22 mouse cellular contexts compared by ENCODE assay signal in genomic region chr1:162083354-162083753, GRCm38 (mm10).
A peak's percentile ranks its signal among the peaks of the same experiment; 100 is the strongest.
DNase-seq lines count a peak whose midpoint lies in the region; ATAC-seq and TF ChIP-seq lines count a peak whose summit lies in the region.
"Had no signal": no experiment of that assay in that cellular context is flagged by ENCODE, and none has a peak within 500 bp of the region (broad histone marks: within the 10 kb centered on the region; RNA-seq: fewer than 3 reads in every experiment).

No protein-coding gene starts in this region.

- 55% methylated on average over 2 of the region's 2 CpGs for WGBS in heart, postnatal 0 days
- WGBS in embryonic facial prominence, embryonic 10.5 days = 85% methylated on average over 2 of the region's 2 CpGs
- 72% methylated on average over 2 of the region's 2 CpGs for WGBS in embryonic facial prominence, embryonic 15.5 days
- WGBS in stomach, embryonic 14.5 days = 36% methylated on average over 2 of the region's 2 CpGs

- no peak for TF ChIP-seq CTCF in heart, postnatal 0 days (IDR thresholded peaks at IDR 0.05; ENCODE audit: low read depth)

- intact Hi-C loops in heart, postnatal 10 days (cut with DNase I) = no loop called here

- H3K9ac ChIP-seq in heart, postnatal 0 days (replicated peaks; ENCODE audit: low read depth, low read length) = no peak overlapping the region
- no peak overlapping the region for H3K9ac ChIP-seq in embryonic facial prominence, embryonic 15.5 days
- H3K9ac ChIP-seq in stomach, embryonic 14.5 days (replicated peaks; ENCODE audit: low read depth, low read length) = no peak overlapping the region
- H3K9ac ChIP-seq: forebrain, embryonic 13.5 days; liver, embryonic 13.5 days; neural tube, embryonic 13.5 days had no signal

- no peak for TF ChIP-seq EP300 in heart, postnatal 0 days (IDR thresholded peaks at IDR 0.05; ENCODE audit: low read depth)

- DNase-seq in heart, postnatal 0 days (ENCODE audit: low spot score) = no peak
- no peak for DNase-seq in heart, postnatal 10 days
- no peak for DNase-seq in embryonic facial prominence, embryonic 10.5 days (ENCODE audit: low spot score)
- DNase-seq in spleen, postnatal 4 days (ENCODE audit: low spot score in 2 of 2) = no peak
- no peak for DNase-seq in layer of hippocampus, adult 9-10 months (ENCODE audit: low spot score)
- DNase-seq: adrenal gland, postnatal 14 days; gastrocnemius, postnatal 25 days; heart, postnatal 36 days; kidney, adult 8-10 months; layer of hippocampus, postnatal 36 days; liver, embryonic 13.5 days; lung, postnatal 36 days; right cerebral cortex, postnatal 25 days; thymus, adult 18-20 months had no signal

- no peaks in the 10 kb centered on the region for H3K36me3 ChIP-seq in heart, postnatal 0 days (replicated peaks; ENCODE audit: control insufficient read depth, insufficient read depth, low read length)
- no peaks in the 10 kb centered on the region for H3K36me3 ChIP-seq in embryonic facial prominence, embryonic 10.5 days (replicated peaks)
- H3K36me3 ChIP-seq in embryonic facial prominence, embryonic 15.5 days = no peaks in the 10 kb centered on the region
- no peaks in the 10 kb centered on the region for H3K36me3 ChIP-seq in stomach, embryonic 14.5 days (ENCODE audit: control insufficient read depth, insufficient read depth, low read length)
- H3K36me3 ChIP-seq: liver, embryonic 13.5 days; midbrain, embryonic 10.5 days; neural tube, embryonic 13.5 days had no signal

- H3K4me2 ChIP-seq in heart, postnatal 0 days (ENCODE audit: low read depth, low read length) = no peak overlapping the region
- H3K4me2 ChIP-seq in embryonic facial prominence, embryonic 15.5 days (replicated peaks) = no peak overlapping the region
- H3K4me2 ChIP-seq in stomach, embryonic 14.5 days (replicated peaks; ENCODE audit: low read depth, low read length) = peak overlapping the region; percentile 18; the same call in 1 of the 2 replicates
- H3K4me2 ChIP-seq: forebrain, embryonic 13.5 days; liver, embryonic 13.5 days; neural tube, embryonic 13.5 days had no signal

- no peak overlapping the region for H3K4me3 ChIP-seq in heart, postnatal 0 days (ENCODE audit: low read depth, low read length)
- H3K4me3 ChIP-seq in embryonic facial prominence, embryonic 10.5 days = no peak overlapping the region
- H3K4me3 ChIP-seq in embryonic facial prominence, embryonic 15.5 days (replicated peaks) = no peak overlapping the region
- no peak overlapping the region for H3K4me3 ChIP-seq in stomach, embryonic 14.5 days (ENCODE audit: low read depth, low read length)
- H3K4me3 ChIP-seq: forebrain, embryonic 13.5 days; liver, embryonic 13.5 days; midbrain, embryonic 10.5 days; neural tube, embryonic 13.5 days had no signal

- H3K9me3 ChIP-seq in heart, postnatal 0 days (replicated peaks; ENCODE audit: control insufficient read depth, low read length) = no peaks in the 10 kb centered on the region
- H3K9me3 ChIP-seq in embryonic facial prominence, embryonic 10.5 days = no peaks in the 10 kb centered on the region
- H3K9me3 ChIP-seq in embryonic facial prominence, embryonic 15.5 days (replicated peaks) = no peaks in the 10 kb centered on the region
- no peaks in the 10 kb centered on the region for H3K9me3 ChIP-seq in stomach, embryonic 14.5 days (ENCODE audit: control insufficient read depth, low read depth, low read length)
- H3K9me3 ChIP-seq: forebrain, embryonic 13.5 days; liver, embryonic 13.5 days; midbrain, embryonic 10.5 days; neural tube, embryonic 13.5 days had no signal

- H3K27ac ChIP-seq in heart, postnatal 0 days (ENCODE audit: low read depth) = 0 out of 2 replicates have a peak overlapping the region, but pooled peaks have one; percentile 34
- peak overlapping the region; percentile 66 for H3K27ac ChIP-seq in embryonic facial prominence, embryonic 10.5 days (replicated peaks)
- peak overlapping the region; percentile 73 for H3K27ac ChIP-seq in embryonic facial prominence, embryonic 15.5 days (replicated peaks)
- peak overlapping the region; percentile 97 for H3K27ac ChIP-seq in stomach, embryonic 14.5 days (ENCODE audit: low read length)
- H3K27ac ChIP-seq: forebrain, embryonic 13.5 days; liver, embryonic 13.5 days; midbrain, embryonic 10.5 days; neural tube, embryonic 13.5 days had no signal

- no peaks in the 10 kb centered on the region for H3K4me1 ChIP-seq in heart, postnatal 0 days (ENCODE audit: control insufficient read depth, insufficient read depth)
- H3K4me1 ChIP-seq in embryonic facial prominence, embryonic 10.5 days = peaks cover 23% of the 10 kb centered on the region
- peaks cover 22% of the 10 kb centered on the region for H3K4me1 ChIP-seq in embryonic facial prominence, embryonic 15.5 days
- peaks cover 16% of the 10 kb centered on the region; the same call in 1 of the 2 replicates for H3K4me1 ChIP-seq in stomach, embryonic 14.5 days (ENCODE audit: control insufficient read depth, insufficient read depth, low read length)
- H3K4me1 ChIP-seq: forebrain, embryonic 13.5 days; liver, embryonic 13.5 days; midbrain, embryonic 10.5 days had no signal

- H3K27me3 ChIP-seq in heart, postnatal 0 days (ENCODE audit: control insufficient read depth, insufficient read depth, low read length) = no peaks in the 10 kb centered on the region
- no peaks in the 10 kb centered on the region for H3K27me3 ChIP-seq in embryonic facial prominence, embryonic 10.5 days (replicated peaks; ENCODE audit: low read depth, poor library complexity, severe bottlenecking)
- H3K27me3 ChIP-seq in embryonic facial prominence, embryonic 15.5 days = no peaks in the 10 kb centered on the region
- no peaks in the 10 kb centered on the region for H3K27me3 ChIP-seq in stomach, embryonic 14.5 days (ENCODE audit: control insufficient read depth, insufficient read depth, low read length)
- H3K27me3 ChIP-seq: forebrain, embryonic 13.5 days; liver, embryonic 13.5 days; neural tube, embryonic 13.5 days; Patski had no signal

- ATAC-seq in heart, postnatal 0 days (ENCODE audit: insufficient read depth, low read depth) = no peak
- ATAC-seq in embryonic facial prominence, embryonic 15.5 days (ENCODE audit: insufficient number of reproducible peaks, low FRiP score, low TSS enrichment, low read depth) = no peak
- peak; percentile 49; the same call in 1 of the 2 replicates for ATAC-seq in stomach, embryonic 14.5 days (ENCODE audit: insufficient number of reproducible peaks, insufficient read depth, low FRiP score, low read depth)
- ATAC-seq: activated CD4-positive, CD25-positive, alpha-beta regulatory T cell, adult 4 months; forebrain, embryonic 13.5 days; hindbrain, embryonic 16.5 days; Patski had no signal

Comparison
In these comparisons a context has a peak if more than half of its experiments do, and no peak if none do; other contexts are left out.
1. H3K27ac ChIP-seq: peak in every context shown above with its lines; median percentile 97 in stomach, embryonic 14.5 days; 73 in embryonic facial prominence, embryonic 15.5 days; 66 in embryonic facial prominence, embryonic 10.5 days; 34 in heart, postnatal 0 days.